In genomic region chrX:140599561-140600409, GRCm38 (mm10) we compare ENCODE assay signal across 8 mouse cellular contexts. TPM values are rescaled to one million over a fixed set of nuclear protein-coding genes. Genes with fewer than 3 reads are reported as not detected.
A peak's percentile ranks its signal among the peaks of the same experiment; 100 is the strongest.
DNase-seq lines count a peak whose midpoint lies in the region; ATAC-seq and TF ChIP-seq lines count a peak whose summit lies in the region.

No protein-coding gene starts in this region.

- no peak overlapping the region for H3K9ac ChIP-seq in hindbrain, embryonic 11.5 days (ENCODE audit: low read depth, low read length)
- peak overlapping the region; percentile 50 for H3K9ac ChIP-seq in liver, embryonic 16.5 days (ENCODE audit: low read depth, low read length)

- H3K4me3 ChIP-seq in cortical plate, adult 2 months (ENCODE audit: insufficient read depth, low read length) = peak overlapping the region; percentile 12; the same call in 1 of the 2 replicates
- peak overlapping the region; percentile 47 for H3K4me3 ChIP-seq in hindbrain, embryonic 11.5 days (ENCODE audit: low read depth, low read length)
- H3K4me3 ChIP-seq in liver, embryonic 16.5 days (ENCODE audit: low read depth, low read length) = peak overlapping the region; percentile 60

- peaks cover 30% of the 10 kb centered on the region for H3K27me3 ChIP-seq in hindbrain, embryonic 11.5 days (ENCODE audit: control insufficient read depth, insufficient read depth, low read length)
- H3K27me3 ChIP-seq in liver, embryonic 16.5 days (ENCODE audit: control insufficient read depth, insufficient read depth, low read depth, low read length) = peaks cover 37% of the 10 kb centered on the region

- TF ChIP-seq CTCF in cortical plate, adult 2 months (IDR thresholded peaks at IDR 0.05; ENCODE audit: extremely low read depth, insufficient read depth, low read length) = no peak

- H3K36me3 ChIP-seq in hindbrain, embryonic 11.5 days (ENCODE audit: control insufficient read depth, insufficient read depth, low read length) = no peaks in the 10 kb centered on the region
- no peaks in the 10 kb centered on the region for H3K36me3 ChIP-seq in liver, embryonic 16.5 days (ENCODE audit: control insufficient read depth, insufficient read depth)

- no peaks in the 10 kb centered on the region for H3K4me1 ChIP-seq in cortical plate, adult 2 months (ENCODE audit: control insufficient read depth, insufficient read depth, low read length)
- H3K4me1 ChIP-seq in hindbrain, embryonic 11.5 days (replicated peaks; ENCODE audit: control insufficient read depth, insufficient read depth, low read length) = no peaks in the 10 kb centered on the region
- no peaks in the 10 kb centered on the region for H3K4me1 ChIP-seq in liver, embryonic 16.5 days (ENCODE audit: control insufficient read depth, low read depth, low read length)

- H3K9me3 ChIP-seq in hindbrain, embryonic 11.5 days (ENCODE audit: control insufficient read depth, low read length) = no peaks in the 10 kb centered on the region
- no peaks in the 10 kb centered on the region for H3K9me3 ChIP-seq in liver, embryonic 16.5 days (replicated peaks; ENCODE audit: control insufficient read depth, low read length)

- ATAC-seq in hindbrain, embryonic 11.5 days (ENCODE audit: low FRiP score) = peak; percentile 45; the same call in 1 of the 2 replicates
- ATAC-seq in liver, embryonic 16.5 days (ENCODE audit: low read depth) = no peak; the same call in 1 of the 2 replicates

- TF ChIP-seq POLR2A in cortical plate, adult 2 months (IDR thresholded peaks at IDR 0.05; ENCODE audit: extremely low read depth, insufficient read depth, low read length) = no peak

- H3K4me2 ChIP-seq in hindbrain, embryonic 11.5 days (replicated peaks; ENCODE audit: low read depth, low read length) = peak overlapping the region; percentile 72
- H3K4me2 ChIP-seq in liver, embryonic 16.5 days (ENCODE audit: low read depth, low read length) = peak overlapping the region; percentile 76

- no peak overlapping the region for H3K27ac ChIP-seq in cortical plate, adult 2 months (ENCODE audit: insufficient read depth, low read length)
- H3K27ac ChIP-seq in hindbrain, embryonic 11.5 days (ENCODE audit: low read depth, low read length) = no peak overlapping the region
- no peak overlapping the region for H3K27ac ChIP-seq in liver, embryonic 16.5 days (ENCODE audit: low read length)

- peak; percentile 13 for DNase-seq in ovary, postnatal 36 days (ENCODE audit: low spot score)
- DNase-seq in ovary, adult 18-20 months (ENCODE audit: low spot score) = no peak
- peak; percentile 23 for DNase-seq in hindbrain, embryonic 11.5 days (ENCODE audit: low spot score)
- DNase-seq in retina, embryonic 14.5 days (ENCODE audit: low spot score) = peak; percentile 18
- no peak for DNase-seq in frontal cortex, postnatal 14 days (ENCODE audit: low spot score in 2 of 2)
- no peak for DNase-seq in layer of hippocampus, adult 11-12 months (ENCODE audit: low spot score)

- WGBS in hindbrain, embryonic 11.5 days = 17% methylated on average over 46 of the region's 78 CpGs
- WGBS in liver, embryonic 16.5 days (ENCODE audit: insufficient replicate concordance) = 17% methylated on average over 65 of the region's 78 CpGs

RNA-seq across cellular contexts. Expression of gene Tsc22d3, which starts 0.7 kb away (rescaled TPM):
- 115 and 119 TPM in 2 replicates for polyA plus RNA-seq in cortical plate, adult 2 months (2012; rRNA removed)
- polyA plus RNA-seq in hindbrain, embryonic 11.5 days (2014; fragmentation: Nextera tagmentation; extraction: Ambion mirVana) = 147 and 151 TPM in 2 replicates
- 20.3 and 20.8 TPM in 2 replicates for polyA plus RNA-seq in liver, embryonic 16.5 days (2015; fragmentation: Nextera tagmentation; extraction: Ambion mirVana)

Comparison
In these comparisons a context has a peak if more than half of its experiments do, and no peak if none do; other contexts are left out.
1. DNase-seq: peak in ovary, postnatal 36 days (single experiment), hindbrain, embryonic 11.5 days (single experiment) and retina, embryonic 14.5 days (single experiment); none in ovary, adult 18-20 months (single experiment), frontal cortex, postnatal 14 days (0 of 2) and layer of hippocampus, adult 11-12 months (single experiment).
2. Peak in every context shown above with its lines, with median percentiles within 50 percentile points of each other: H3K4me3 ChIP-seq.